Mouse (Mus musculus): ENCODE measurements around the gene Otud5.
"Not testable (repeated sequence)": the region's sequence is repeated elsewhere in the genome, so short reads cannot be mapped to it uniquely, and the experiment has no call there.

Otud5 gene

GRCm38 (mm10) chrX:7841163-7842162 is at the start of gene Otud5:
Otud5 (plus strand) TSS chrX:7841364.
- DNase-seq, result peak; percentile 97

- DNase-seq, result no peak
These were observed 47.8 kb upstream of the Otud5 start for GRCm38 (mm10) chrX:7793361-7793760.

DNA sequence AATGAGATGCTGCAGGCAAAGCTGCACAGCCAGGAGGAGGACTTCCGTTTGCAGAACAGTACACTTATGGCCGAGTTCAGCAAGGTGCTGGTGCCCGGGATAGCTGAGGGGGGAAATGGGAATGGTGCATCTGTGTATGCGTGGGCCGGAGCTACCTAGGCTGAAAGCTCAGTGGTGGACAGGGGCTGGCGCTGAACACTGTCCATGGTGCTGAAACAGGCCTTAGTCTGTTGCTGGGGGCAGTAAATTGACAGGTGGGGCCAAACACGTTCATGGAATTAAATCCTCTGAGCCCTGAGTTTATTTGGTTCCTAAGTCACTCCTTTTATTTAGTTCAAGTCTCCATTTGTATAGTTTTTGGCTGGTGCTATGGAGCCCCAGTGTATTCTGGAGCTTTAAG is 46.1 kb upstream of the Otud5 start:
- DNase-seq, result no peak

DNA sequence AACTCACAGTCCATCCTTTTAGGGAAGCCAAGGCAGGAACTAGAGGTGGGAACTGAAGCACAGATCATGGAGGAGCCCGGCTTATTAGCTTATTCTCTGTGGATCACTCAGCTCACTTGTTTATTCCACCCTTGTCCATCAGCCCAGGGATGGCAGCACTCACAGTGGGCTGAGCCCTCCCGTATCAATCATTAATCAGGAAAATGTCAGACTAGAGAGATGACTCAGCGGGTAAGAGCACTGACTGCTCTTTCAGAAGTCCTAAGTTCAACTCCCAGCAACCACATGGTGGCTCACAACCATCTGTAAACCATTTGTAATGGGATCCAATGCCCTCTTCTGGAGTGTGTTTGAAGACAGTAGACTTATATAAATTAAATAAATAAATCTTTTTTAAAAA is 43.8 kb upstream of the Otud5 start:
- no peak for DNase-seq

GRCm38 (mm10) chrX:7802157-7802556 is 39.0 kb upstream of the Otud5 start:
- DNase-seq, result not testable (repeated sequence)

DNA sequence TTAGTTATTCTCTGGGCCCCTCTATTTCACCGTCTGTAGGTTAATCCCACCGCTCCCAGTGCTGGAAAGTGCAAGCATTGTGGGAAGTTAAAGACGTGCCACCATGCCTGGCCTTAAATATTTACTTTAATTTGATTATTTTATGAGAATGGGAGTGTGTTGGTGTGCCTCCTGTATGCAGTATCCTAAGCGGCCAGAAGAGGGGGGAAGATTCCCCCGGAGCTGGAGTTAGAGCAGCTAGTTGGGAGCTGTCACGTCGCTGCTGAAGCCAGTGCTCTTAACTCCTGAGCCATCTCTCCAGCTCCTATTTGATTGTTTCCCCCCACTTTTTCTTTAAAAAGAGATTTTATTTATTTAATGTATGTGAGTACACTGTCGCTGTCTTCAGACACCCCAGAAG is 26.1 kb upstream of the Otud5 start:
- not testable (repeated sequence) for DNase-seq

DNA sequence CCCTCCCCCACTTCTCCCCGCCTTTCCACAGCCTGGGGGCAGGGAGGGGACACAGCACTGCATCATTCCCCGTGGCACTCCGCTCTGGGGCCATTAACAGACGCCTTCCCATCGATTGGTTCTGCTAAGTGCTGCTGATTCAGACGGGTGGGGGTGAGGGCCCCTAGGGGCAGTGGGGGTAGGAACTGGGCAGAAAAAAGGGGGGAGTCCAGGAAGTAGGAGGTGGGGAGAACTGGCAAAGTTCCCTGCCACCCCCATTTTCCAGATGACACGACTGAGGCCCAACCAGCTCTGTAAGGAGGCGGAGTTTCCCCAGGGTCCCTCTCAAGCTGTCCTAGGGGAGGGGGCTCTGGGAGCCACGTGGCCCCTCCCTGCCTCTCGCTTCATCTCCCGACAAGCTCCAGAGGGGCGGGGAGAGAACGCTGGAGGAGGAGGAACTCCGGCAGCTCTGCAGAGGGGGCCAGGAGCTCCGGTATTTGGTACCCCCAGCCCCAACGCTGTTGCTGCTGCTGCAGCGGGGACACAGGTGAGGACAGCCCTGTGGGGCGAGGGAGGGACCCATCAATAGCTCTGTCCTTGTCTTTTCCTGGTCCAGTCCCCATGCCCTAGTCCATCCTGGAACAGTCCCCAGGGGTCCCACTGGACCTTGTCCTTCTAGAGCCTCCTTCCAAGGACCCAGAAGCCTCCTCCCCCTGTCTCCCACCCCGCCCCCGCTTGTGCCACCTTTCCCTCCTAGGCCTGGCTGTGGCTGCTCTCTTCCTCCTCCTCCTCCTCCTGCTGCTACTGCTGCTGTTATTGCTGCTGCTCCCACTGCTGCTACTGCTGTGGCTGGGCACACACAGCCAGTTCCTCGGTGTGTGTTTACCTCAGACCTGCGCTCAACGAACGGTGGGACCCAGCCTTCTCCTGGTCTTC is 19.0 kb upstream of the Otud5 start, which contains the start of gene Kcnd1:
Kcnd1 (plus strand) TSS at position 425 of the 915 bp plus-strand sequence.
- peak; percentile 38 for DNase-seq

GRCm38 (mm10) chrX:7837146-7837545 is 4.0 kb upstream of the Otud5 start:
- DNase-seq, result no peak

GRCm38 (mm10) chrX:7840842-7841162 is 362 bp upstream of the Otud5 start:
- no peak for DNase-seq

- no peak for DNase-seq
These were observed 1.2 kb downstream of the Otud5 start for GRCm38 (mm10) chrX:7842318-7842717.

DNA sequence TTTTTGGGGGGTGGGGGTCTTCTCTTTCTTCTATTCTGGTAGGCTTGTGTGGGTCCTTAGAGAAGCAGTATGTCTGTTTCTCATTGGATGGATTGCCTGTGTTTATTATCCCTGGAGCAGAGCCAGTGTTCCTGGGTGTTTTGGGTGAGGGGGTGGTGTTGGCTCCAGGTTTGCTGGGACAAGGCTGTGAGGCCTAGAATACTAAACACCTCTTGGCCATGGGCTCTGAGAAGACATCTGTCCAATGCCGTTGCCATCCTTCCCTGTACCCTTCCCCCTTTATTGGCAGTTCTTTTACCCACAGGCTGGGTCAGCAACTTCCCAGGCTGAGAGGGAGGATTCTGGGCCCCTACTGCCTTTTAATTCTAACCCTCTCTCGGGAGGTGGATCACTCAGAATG is 6.7 kb downstream of the Otud5 start:
- no peak for DNase-seq

- DNase-seq, result no peak
These were observed 13.4 kb downstream of the Otud5 start for GRCm38 (mm10) chrX:7854578-7854977.

DNA sequence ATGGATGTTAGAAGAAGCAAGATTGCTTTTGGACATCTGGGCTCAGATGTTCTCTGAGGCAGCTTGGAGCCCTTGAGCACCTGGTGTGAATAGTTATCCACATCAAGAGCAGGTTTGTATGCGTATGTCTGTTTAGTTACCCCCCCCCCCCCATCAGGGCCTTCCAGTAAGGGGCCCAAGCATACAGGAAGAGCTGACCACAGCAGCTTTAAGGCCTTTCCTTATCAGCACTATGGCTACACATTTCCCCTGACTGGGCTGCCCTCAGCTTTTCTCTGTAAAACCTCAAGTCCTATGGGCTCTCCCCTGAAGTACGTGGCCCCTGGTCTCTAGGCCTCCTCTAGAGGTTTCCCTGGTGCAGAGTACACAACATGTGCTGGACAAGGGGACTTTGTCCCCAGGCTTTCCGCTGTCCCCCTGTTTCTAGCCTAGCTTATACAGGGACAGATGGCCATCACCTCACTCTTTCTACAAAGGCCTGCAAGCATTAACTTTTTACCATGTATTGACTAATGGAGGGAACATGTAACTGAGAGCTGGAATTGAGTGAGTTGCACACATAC is 18.1 kb downstream of the Otud5 start:
- no peak for DNase-seq

GRCm38 (mm10) chrX:7863181-7863580 is 22.0 kb downstream of the Otud5 start:
- no peak for DNase-seq

- DNase-seq, result no peak
These were observed 23.4 kb downstream of the Otud5 start for GRCm38 (mm10) chrX:7864551-7864950.

GRCm38 (mm10) chrX:7865343-7865742 is 24.2 kb downstream of the Otud5 start:
- DNase-seq, result no peak

DNA sequence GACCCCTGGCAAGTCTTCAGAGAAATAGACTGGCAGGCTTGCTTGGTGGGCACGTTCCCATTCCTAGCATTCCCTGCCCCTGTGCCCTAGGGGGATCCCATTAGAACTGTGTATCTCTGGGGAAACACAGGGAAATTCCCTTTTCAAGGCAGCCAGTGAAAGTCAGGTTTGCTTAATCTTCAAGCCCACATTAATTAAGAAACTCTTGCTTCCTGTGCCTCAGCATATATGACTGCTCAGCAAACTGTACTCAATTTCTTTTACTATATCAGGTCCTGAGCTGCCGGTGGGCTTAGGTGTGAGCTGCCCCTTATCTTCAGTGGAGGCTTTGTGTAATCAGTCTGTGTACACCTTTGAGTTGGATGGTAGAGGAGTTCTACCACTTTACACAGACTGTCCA is 24.6 kb downstream of the Otud5 start:
- DNase-seq, result no peak

DNA sequence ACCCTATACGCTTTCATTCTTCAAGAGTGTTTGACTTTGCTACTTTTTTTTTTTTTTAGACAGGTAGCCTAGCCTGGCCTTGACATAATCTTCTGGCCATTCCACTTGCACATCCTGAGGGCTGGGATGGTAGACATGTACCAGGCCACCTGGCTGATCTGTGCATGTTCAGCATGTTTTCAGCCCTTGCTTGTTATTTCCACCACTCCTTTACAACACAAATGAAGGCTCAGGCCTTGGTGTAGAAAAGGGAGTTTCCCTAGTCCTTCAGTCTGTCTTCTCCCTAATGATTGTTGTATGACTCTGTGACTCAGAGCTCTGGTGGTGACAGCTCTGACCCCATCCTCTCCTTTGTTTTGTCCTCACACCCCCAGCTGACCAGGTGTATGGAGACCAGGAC is 26.0 kb downstream of the Otud5 start:
- no peak for DNase-seq

- no peak for DNase-seq
These were observed 27.3 kb downstream of the Otud5 start for GRCm38 (mm10) chrX:7868506-7868905.

GRCm38 (mm10) chrX:7869826-7870225 is 28.7 kb downstream of the Otud5 start:
- DNase-seq, result no peak

DNA sequence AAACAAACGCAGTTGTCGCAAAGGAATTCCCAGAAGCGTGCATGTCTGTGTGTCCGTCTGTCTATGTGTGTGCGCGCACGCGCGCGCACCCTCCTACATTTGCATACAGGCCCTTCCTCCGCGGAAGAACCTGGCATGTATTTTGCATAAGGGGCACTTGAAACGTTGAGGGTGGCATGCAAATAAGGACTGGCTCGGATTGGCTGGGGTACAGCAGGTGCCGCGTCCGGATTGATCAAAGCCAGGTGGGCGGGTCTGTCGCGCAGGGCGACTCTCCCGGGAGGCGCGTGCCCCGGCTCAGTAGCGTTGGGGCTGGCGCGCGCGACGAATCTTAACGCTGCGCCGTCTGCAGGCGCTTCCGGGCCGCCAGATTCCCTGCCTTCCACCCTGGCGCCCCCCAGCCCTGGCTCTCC is 36.8 kb downstream of the Otud5 start, which contains the start of gene Pim2:
Pim2 (plus strand) TSS at position 256 of the 413 bp plus-strand sequence.
- peak; percentile 94 for DNase-seq

GRCm38 (mm10) chrX:7878495-7878894 is 37.3 kb downstream of the Otud5 start:
- DNase-seq, result peak; percentile 70

GRCm38 (mm10) chrX:7879819-7880218 is 38.7 kb downstream of the Otud5 start:
- DNase-seq, result peak; percentile 85

Data from cerebellum, adult 11-12 months (tissue).